Mouse (Mus musculus) limb, embryonic 13.5 days (tissue): ENCODE data around the gene Dido1. TPM values are rescaled to one million over a fixed set of nuclear protein-coding genes. Genes with fewer than 3 reads are reported as not detected.
A peak's percentile ranks its signal among the peaks of the same experiment; 100 is the strongest.

Experiments
- ATAC-seq: fragments of 200-750 bp; cut with Nextera tagmentation; 2 replicates; pipeline ENCODE4 v1.8.0; 2017; ENCODE audit warnings: low read depth, moderate number of reproducible peaks, moderate TSS enrichment; ENCODE audit not compliant: low FRiP score
- H3K27ac ChIP-seq: fragments of 300-500 bp; sonication (generic); 2 replicates; pipeline ENCODE4 v1.5.1; 2015; ENCODE audit warnings: inconsistent platforms, mild to moderate bottlenecking, moderate library complexity
- H3K27me3 ChIP-seq: fragments of 300-500 bp; sonication (generic); 2 replicates; pipeline ENCODE4 v1.6.1; 2015; ENCODE audit warnings: mild to moderate bottlenecking, inconsistent platforms
- H3K36me3 ChIP-seq: fragments of 300-500 bp; sonication (generic); 2 replicates; pipeline ENCODE4 v1.6.1; 2015; ENCODE audit warnings: inconsistent platforms, mild to moderate bottlenecking, moderate library complexity
- H3K4me1 ChIP-seq: fragments of 300-500 bp; sonication (generic); 2 replicates; pipeline ENCODE4 v1.6.1; 2015; ENCODE audit warnings: inconsistent platforms
- H3K4me2 ChIP-seq: fragments of 300-500 bp; sonication (generic); replicated peaks from 2 replicates; pipeline ENCODE4 v1.6.1; 2015; ENCODE audit warnings: inconsistent platforms, mild to moderate bottlenecking, moderate library complexity
- H3K4me3 ChIP-seq: fragments of 300-500 bp; sonication (generic); 2 replicates; pipeline ENCODE4 v1.5.1; 2015; ENCODE audit warnings: moderate library complexity, mild to moderate bottlenecking, inconsistent platforms
- H3K9ac ChIP-seq: fragments of 300-500 bp; sonication (generic); 2 replicates; pipeline ENCODE4 v1.6.1; 2015; ENCODE audit warnings: mild to moderate bottlenecking, inconsistent platforms
- H3K9me3 ChIP-seq: fragments of 300-500 bp; sonication (generic); 2 replicates; pipeline ENCODE4 v1.6.1; 2016; ENCODE audit warnings: inconsistent platforms
- WGBS: fragments of 180-500 bp; shearing (Covaris S2); methylation state at CpG from one replicate; pipeline ENCODE4 v1.1.7; 2015; 5-methylcytosine and 5-hydroxymethylcytosine counted together
- polyA plus RNA-seq: library from polyadenylated mRNA; unstranded; fragments of >200 nt; fragmentation: Nextera tagmentation; extraction: Ambion mirVana; gene quantifications from 2 replicates; pipeline ENCODE4 v1.2.1, GENCODE M21; 2015

Gene Dido1
- polyA plus RNA-seq, 1 experiment from 2014 or later: 31.5 TPM

- peak overlapping the region; percentile 92 for H3K27ac ChIP-seq
- peak overlapping the region; percentile 98 for H3K9ac ChIP-seq
- H3K27me3 ChIP-seq: no peaks in the 10 kb centered on the region
- H3K9me3 ChIP-seq: no peaks in the 10 kb centered on the region
- peak; percentile 95 for ATAC-seq
- peaks cover 14% of the 10 kb centered on the region for H3K36me3 ChIP-seq
- H3K4me2 ChIP-seq: peak overlapping the region; percentile 98
- under 1% methylated on average over 66 of the region's 66 CpGs for WGBS
- H3K4me3 ChIP-seq: peak overlapping the region; percentile 92
- peaks cover 38% of the 10 kb centered on the region for H3K4me1 ChIP-seq
These were observed 7.8 kb downstream of the Dido1 start for GRCm38 (mm10) chr2:180701767-180702621.

GRCm38 (mm10) chr2:180701053-180701766, 8.6 kb downstream of the Dido1 start:
- Histone ChIP-seq H3K4me1 (peaks cover 38% of the 10 kb centered on the region), H3K27ac (peak overlapping the region; percentile 92), H3K9ac (peak overlapping the region; percentile 98), H3K36me3 (peaks cover 8% of the 10 kb centered on the region), H3K27me3 (no peaks in the 10 kb centered on the region), H3K4me2 (peak overlapping the region; percentile 98), H3K4me3 (peak overlapping the region; percentile 92), H3K9me3 (no peaks in the 10 kb centered on the region)
- peak; percentile 2; the same call in 1 of the 2 replicates for ATAC-seq
- 6% methylated on average over 26 of the region's 26 CpGs for WGBS

GRCm38 (mm10) chr2:180700457-180700856, 9.3 kb downstream of the Dido1 start:
- H3K4me3 ChIP-seq: peak overlapping the region; percentile 92
- H3K36me3 ChIP-seq: peaks cover 2% of the 10 kb centered on the region
- H3K9me3 ChIP-seq: no peaks in the 10 kb centered on the region
- H3K4me1 ChIP-seq: peaks cover 38% of the 10 kb centered on the region
- no peaks in the 10 kb centered on the region for H3K27me3 ChIP-seq
- H3K27ac ChIP-seq: no peak overlapping the region
- peak overlapping the region; percentile 98 for H3K4me2 ChIP-seq
- no peak for ATAC-seq
- WGBS: 78% methylated on average over 5 of the region's 5 CpGs
- peak overlapping the region; percentile 98 for H3K9ac ChIP-seq

- H3K27me3 ChIP-seq: no peaks in the 10 kb centered on the region
- no peaks in the 10 kb centered on the region for H3K9me3 ChIP-seq
- peaks cover 8% of the 10 kb centered on the region for H3K36me3 ChIP-seq
- WGBS: 87% methylated on average over 2 of the region's 2 CpGs
- H3K9ac ChIP-seq: no peak overlapping the region
- ATAC-seq: no peak
- no peak overlapping the region for H3K27ac ChIP-seq
- H3K4me2 ChIP-seq: no peak overlapping the region
- peaks cover 17% of the 10 kb centered on the region for H3K4me1 ChIP-seq
- no peak overlapping the region for H3K4me3 ChIP-seq
These were observed 14.6 kb downstream of the Dido1 start for GRCm38 (mm10) chr2:180695176-180695575.

- WGBS: 3% methylated on average over 1 of the region's 1 CpGs
- ATAC-seq: no peak
- Histone ChIP-seq H3K36me3 (peaks cover 33% of the 10 kb centered on the region), H3K9ac (no peak overlapping the region), H3K4me2 (no peak overlapping the region), H3K4me1 (0 out of 2 replicates have a peak, but pooled peaks cover 4% of the 10 kb centered on the region), H3K27ac (no peak overlapping the region), H3K9me3 (no peaks in the 10 kb centered on the region), H3K27me3 (no peaks in the 10 kb centered on the region), H3K4me3 (no peak overlapping the region)
These were observed 17.2 kb downstream of the Dido1 start for GRCm38 (mm10) chr2:180692630-180693029.

- Histone ChIP-seq H3K9me3 (no peaks in the 10 kb centered on the region), H3K36me3 (peaks cover 61% of the 10 kb centered on the region), H3K27ac (no peak overlapping the region), H3K27me3 (no peaks in the 10 kb centered on the region), H3K4me2 (no peak overlapping the region), H3K4me3 (no peak overlapping the region), H3K4me1 (0 out of 2 replicates have a peak, but pooled peaks cover 4% of the 10 kb centered on the region), H3K9ac (no peak overlapping the region)
- no peak for ATAC-seq
- 91% methylated on average over 5 of the region's 5 CpGs for WGBS
These were observed 20.0 kb downstream of the Dido1 start for GRCm38 (mm10) chr2:180689841-180690240.

- no peaks in the 10 kb centered on the region for H3K4me1 ChIP-seq
- H3K9me3 ChIP-seq: no peaks in the 10 kb centered on the region
- H3K4me3 ChIP-seq: no peak overlapping the region
- peaks cover 95% of the 10 kb centered on the region for H3K36me3 ChIP-seq
- no peaks in the 10 kb centered on the region for H3K27me3 ChIP-seq
- no peak overlapping the region for H3K27ac ChIP-seq
- no peak for ATAC-seq
- 90% methylated on average over 4 of the region's 4 CpGs for WGBS
- no peak overlapping the region for H3K4me2 ChIP-seq
- no peak overlapping the region for H3K9ac ChIP-seq
These were observed 25.8 kb downstream of the Dido1 start for GRCm38 (mm10) chr2:180684031-180684430.

GRCm38 (mm10) chr2:180683524-180683923, 26.3 kb downstream of the Dido1 start:
- Histone ChIP-seq H3K36me3 (peaks cover 90% of the 10 kb centered on the region), H3K9me3 (no peaks in the 10 kb centered on the region), H3K27me3 (no peaks in the 10 kb centered on the region), H3K27ac (no peak overlapping the region), H3K9ac (no peak overlapping the region), H3K4me3 (no peak overlapping the region), H3K4me2 (no peak overlapping the region), H3K4me1 (no peaks in the 10 kb centered on the region)
- 87% methylated on average over 2 of the region's 2 CpGs for WGBS
- ATAC-seq: no peak

- H3K9ac ChIP-seq: no peak overlapping the region
- H3K27ac ChIP-seq: no peak overlapping the region
- WGBS: 71% methylated on average over 2 of the region's 2 CpGs
- no peaks in the 10 kb centered on the region for H3K27me3 ChIP-seq
- H3K4me3 ChIP-seq: no peak overlapping the region
- peaks cover 67% of the 10 kb centered on the region for H3K36me3 ChIP-seq
- no peaks in the 10 kb centered on the region for H3K4me1 ChIP-seq
- H3K4me2 ChIP-seq: no peak overlapping the region
- ATAC-seq: no peak
- H3K9me3 ChIP-seq: no peaks in the 10 kb centered on the region
These were observed 28.6 kb downstream of the Dido1 start for GRCm38 (mm10) chr2:180681225-180681624.

- peak; percentile 52; the same call in 1 of the 2 replicates for ATAC-seq
- no peaks in the 10 kb centered on the region for H3K27me3 ChIP-seq
- no peak overlapping the region for H3K4me2 ChIP-seq
- no peak overlapping the region for H3K27ac ChIP-seq
- H3K36me3 ChIP-seq: peaks cover 57% of the 10 kb centered on the region
- no peaks in the 10 kb centered on the region for H3K4me1 ChIP-seq
- 25% methylated on average over 4 of the region's 4 CpGs for WGBS
- no peak overlapping the region for H3K9ac ChIP-seq
- H3K9me3 ChIP-seq: no peaks in the 10 kb centered on the region
- H3K4me3 ChIP-seq: no peak overlapping the region
These were observed 31.1 kb downstream of the Dido1 start for GRCm38 (mm10) chr2:180678609-180679140.

GRCm38 (mm10) chr2:180676706-180677105, 33.1 kb downstream of the Dido1 start:
- Histone ChIP-seq H3K27me3 (no peaks in the 10 kb centered on the region), H3K4me1 (no peaks in the 10 kb centered on the region), H3K36me3 (peaks cover 57% of the 10 kb centered on the region), H3K9me3 (no peaks in the 10 kb centered on the region), H3K4me2 (no peak overlapping the region), H3K9ac (no peak overlapping the region), H3K4me3 (no peak overlapping the region), H3K27ac (no peak overlapping the region)
- 95% methylated on average over 2 of the region's 2 CpGs for WGBS
- no peak for ATAC-seq

- no peak overlapping the region for H3K9ac ChIP-seq
- no peaks in the 10 kb centered on the region; the same call in 1 of the 2 replicates for H3K27me3 ChIP-seq
- no peak for ATAC-seq
- no peak overlapping the region for H3K4me3 ChIP-seq
- H3K36me3 ChIP-seq: peaks cover 44% of the 10 kb centered on the region
- no peak overlapping the region for H3K4me2 ChIP-seq
- peaks cover 10% of the 10 kb centered on the region; the same call in 1 of the 2 replicates for H3K4me1 ChIP-seq
- WGBS: 83% methylated on average over 4 of the region's 4 CpGs
- no peaks in the 10 kb centered on the region for H3K9me3 ChIP-seq
- H3K27ac ChIP-seq: no peak overlapping the region
These were observed 47.8 kb downstream of the Dido1 start for GRCm38 (mm10) chr2:180662008-180662407.
